Mouse (Mus musculus) kidney, embryonic 14.5 days (tissue): ENCODE results near the gene Atp6v1fnb. TPM values are rescaled to one million over a fixed set of nuclear protein-coding genes. Genes with fewer than 3 reads are reported as not detected.
A peak's percentile ranks its signal among the peaks of the same experiment; 100 is the strongest.

Source experiments
- ATAC-seq: fragments of 200-750 bp; cut with Nextera tagmentation; 2 replicates; pipeline ENCODE4 v1.8.0; 2017; ENCODE audit warnings: moderate number of reproducible peaks, mild to moderate bottlenecking, moderate TSS enrichment, moderate library complexity; ENCODE audit not compliant: low FRiP score, low TSS enrichment
- H3K27ac ChIP-seq: fragments of 300-500 bp; sonication (generic); 2 replicates; pipeline ENCODE4 v1.5.1; 2014; ENCODE audit warnings: low read depth, mild to moderate bottlenecking, low read length, moderate library complexity, mixed read lengths
- H3K27me3 ChIP-seq: fragments of 300-500 bp; sonication (generic); 2 replicates; pipeline ENCODE4 v1.6.1; 2014; ENCODE audit warnings: mild to moderate bottlenecking, low read length; ENCODE audit not compliant: control insufficient read depth, insufficient read depth
- H3K36me3 ChIP-seq: fragments of 300-500 bp; sonication (generic); 2 replicates; pipeline ENCODE4 v1.6.1; 2014; ENCODE audit warnings: low read length, mixed read lengths; ENCODE audit not compliant: control insufficient read depth, insufficient read depth
- H3K4me1 ChIP-seq: fragments of 300-500 bp; sonication (generic); 2 replicates; pipeline ENCODE4 v1.6.1; 2014; ENCODE audit warnings: low read length, mixed read lengths; ENCODE audit not compliant: control insufficient read depth, insufficient read depth
- H3K4me2 ChIP-seq: fragments of 300-500 bp; sonication (generic); replicated peaks from 2 replicates; pipeline ENCODE4 v1.6.1; 2014; ENCODE audit warnings: low read depth, mild to moderate bottlenecking, low read length
- H3K4me3 ChIP-seq: fragments of 300-500 bp; sonication (generic); 2 replicates; pipeline ENCODE4 v1.5.1; 2014; ENCODE audit warnings: mild to moderate bottlenecking, low read length
- H3K9ac ChIP-seq: fragments of 300-500 bp; sonication (generic); 2 replicates; pipeline ENCODE4 v1.6.1; 2014; ENCODE audit warnings: low read depth, mild to moderate bottlenecking, low read length, moderate library complexity
- H3K9me3 ChIP-seq: fragments of 300-500 bp; sonication (generic); 2 replicates; pipeline ENCODE4 v1.6.1; 2016; ENCODE audit warnings: low read length; ENCODE audit not compliant: control insufficient read depth
- WGBS: fragments of 180-500 bp; shearing (Covaris S2); extraction: QIAGEN DNeasy Blood & Tissue Kit; methylation state at CpG from one replicate; pipeline ENCODE4 v1.1.7; 2014; 5-methylcytosine and 5-hydroxymethylcytosine counted together
- polyA plus RNA-seq: library from polyadenylated mRNA; unstranded; fragments of >200 nt; fragmentation: Nextera tagmentation; extraction: Ambion mirVana; gene quantifications from 2 replicates; pipeline ENCODE4 v1.2.1, GENCODE M21; 2014

The Atp6v1fnb gene
- polyA plus RNA-seq, 1 experiment from 2014 or later: not detected

GRCm38 (mm10) chr6:29482691-29483090 lies 11.5 kb downstream of the Atp6v1fnb start:
- ATAC-seq: no peak
- no peak overlapping the region for H3K9ac ChIP-seq
- H3K4me3 ChIP-seq: no peak overlapping the region
- H3K9me3 ChIP-seq: no peaks in the 10 kb centered on the region
- H3K4me1 ChIP-seq: no peaks in the 10 kb centered on the region
- H3K36me3 ChIP-seq: peaks cover 8% of the 10 kb centered on the region; the same call in 1 of the 2 replicates
- H3K4me2 ChIP-seq: no peak overlapping the region
- 97% methylated on average over 13 of the region's 13 CpGs for WGBS
- H3K27me3 ChIP-seq: no peaks in the 10 kb centered on the region
- H3K27ac ChIP-seq: no peak overlapping the region

- Histone ChIP-seq H3K36me3 (peaks cover 8% of the 10 kb centered on the region; the same call in 1 of the 2 replicates), H3K9me3 (no peaks in the 10 kb centered on the region), H3K27me3 (no peaks in the 10 kb centered on the region), H3K27ac (no peak overlapping the region), H3K4me2 (peak overlapping the region; percentile 64), H3K4me1 (no peaks in the 10 kb centered on the region), H3K4me3 (peak overlapping the region; percentile 35), H3K9ac (peak overlapping the region; percentile 32)
- peak; percentile 74 for ATAC-seq
- 9% methylated on average over 26 of the region's 26 CpGs for WGBS
Observed at GRCm38 (mm10) chr6:29484716-29485559, 13.7 kb downstream of the Atp6v1fnb start.

DNA sequence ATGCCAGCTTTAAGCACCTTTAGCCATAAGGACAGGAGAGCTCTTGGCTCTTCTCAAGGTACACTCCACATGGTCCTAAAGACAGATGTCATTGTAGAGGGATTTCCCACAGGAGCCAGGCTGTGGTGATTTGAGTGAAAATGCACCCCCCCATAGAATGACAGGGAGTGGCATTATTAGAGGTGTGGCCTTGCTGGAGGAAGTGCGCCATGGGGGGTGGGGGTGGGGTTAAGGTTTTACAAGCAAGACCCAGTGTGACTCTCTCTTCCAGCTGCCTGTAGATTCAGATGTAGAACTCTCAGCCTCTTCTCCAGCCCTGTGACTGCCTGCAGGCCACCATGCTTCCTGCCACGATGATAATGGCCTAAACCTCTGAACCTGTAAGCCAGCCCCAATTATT lies 14.7 kb downstream of the Atp6v1fnb start:
- Histone ChIP-seq H3K27me3 (no peaks in the 10 kb centered on the region), H3K9me3 (no peaks in the 10 kb centered on the region), H3K27ac (no peak overlapping the region), H3K36me3 (peaks cover 11% of the 10 kb centered on the region; the same call in 1 of the 2 replicates), H3K4me3 (no peak overlapping the region), H3K4me2 (no peak overlapping the region), H3K4me1 (no peaks in the 10 kb centered on the region), H3K9ac (no peak overlapping the region)
- no peak for ATAC-seq
- 47% methylated on average over 2 of the region's 2 CpGs for WGBS

DNA sequence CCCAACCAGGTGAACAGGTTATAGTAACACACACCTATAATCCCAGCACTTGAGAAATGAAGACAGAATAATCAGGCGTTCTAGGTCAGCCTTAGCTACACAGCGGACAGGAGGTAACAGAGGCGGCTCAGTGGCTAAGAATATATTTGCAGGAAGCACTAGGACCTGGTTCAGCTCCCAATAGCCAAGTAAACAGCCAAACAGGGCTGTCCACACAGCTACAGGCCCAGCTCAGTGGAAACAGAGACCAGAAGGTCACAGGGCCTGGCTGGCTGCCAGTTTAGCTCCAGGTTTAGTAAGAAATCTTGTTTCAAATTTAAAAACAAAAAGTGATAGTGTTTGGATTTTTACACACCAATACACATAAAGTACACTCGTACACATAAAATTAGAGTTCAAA lies 22.9 kb downstream of the Atp6v1fnb start:
- WGBS: 84% methylated on average over 4 of the region's 4 CpGs
- Histone ChIP-seq H3K4me1 (no peaks in the 10 kb centered on the region), H3K9ac (no peak overlapping the region), H3K27ac (no peak overlapping the region), H3K9me3 (no peaks in the 10 kb centered on the region), H3K27me3 (no peaks in the 10 kb centered on the region), H3K4me2 (no peak overlapping the region), H3K36me3 (peaks cover 12% of the 10 kb centered on the region), H3K4me3 (no peak overlapping the region)
- ATAC-seq: no peak

DNA sequence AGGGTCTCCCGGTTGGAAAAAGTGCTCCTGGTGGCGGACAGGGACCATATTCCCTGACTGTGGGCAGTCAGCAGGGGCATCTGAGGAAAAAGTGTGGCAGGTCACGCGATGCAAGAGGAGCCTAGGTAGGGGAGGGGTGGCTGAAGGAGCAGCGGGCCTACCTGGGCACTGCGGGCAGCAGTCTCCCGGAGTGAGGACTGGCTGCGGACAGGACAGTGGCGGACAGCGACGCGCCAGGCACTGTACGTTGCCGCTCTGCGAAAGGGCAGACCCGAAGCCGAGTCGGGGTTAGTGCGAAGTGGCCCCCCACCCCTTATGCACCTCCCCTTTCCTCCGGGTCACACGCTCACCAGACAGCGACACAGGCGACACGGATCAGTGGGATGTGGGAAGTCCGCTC lies 25.0 kb downstream of the Atp6v1fnb start:
- no peak overlapping the region for H3K4me3 ChIP-seq
- no peak overlapping the region for H3K9ac ChIP-seq
- H3K27me3 ChIP-seq: no peaks in the 10 kb centered on the region
- H3K4me2 ChIP-seq: peak overlapping the region; percentile 32
- WGBS: 41% methylated on average over 25 of the region's 25 CpGs
- no peaks in the 10 kb centered on the region for H3K4me1 ChIP-seq
- H3K9me3 ChIP-seq: no peaks in the 10 kb centered on the region
- H3K36me3 ChIP-seq: peaks cover 8% of the 10 kb centered on the region
- ATAC-seq: no peak
- no peak overlapping the region for H3K27ac ChIP-seq

GRCm38 (mm10) chr6:29497791-29498190 lies 26.6 kb downstream of the Atp6v1fnb start:
- H3K36me3 ChIP-seq: peaks cover 11% of the 10 kb centered on the region
- no peaks in the 10 kb centered on the region for H3K9me3 ChIP-seq
- 0 out of 2 replicates have a peak, but pooled peaks have one; percentile 34 for ATAC-seq
- H3K4me3 ChIP-seq: no peak overlapping the region
- no peak overlapping the region for H3K27ac ChIP-seq
- H3K27me3 ChIP-seq: no peaks in the 10 kb centered on the region
- WGBS: 62% methylated on average over 2 of the region's 2 CpGs
- H3K4me2 ChIP-seq: no peak overlapping the region
- H3K4me1 ChIP-seq: no peaks in the 10 kb centered on the region
- no peak overlapping the region for H3K9ac ChIP-seq

DNA sequence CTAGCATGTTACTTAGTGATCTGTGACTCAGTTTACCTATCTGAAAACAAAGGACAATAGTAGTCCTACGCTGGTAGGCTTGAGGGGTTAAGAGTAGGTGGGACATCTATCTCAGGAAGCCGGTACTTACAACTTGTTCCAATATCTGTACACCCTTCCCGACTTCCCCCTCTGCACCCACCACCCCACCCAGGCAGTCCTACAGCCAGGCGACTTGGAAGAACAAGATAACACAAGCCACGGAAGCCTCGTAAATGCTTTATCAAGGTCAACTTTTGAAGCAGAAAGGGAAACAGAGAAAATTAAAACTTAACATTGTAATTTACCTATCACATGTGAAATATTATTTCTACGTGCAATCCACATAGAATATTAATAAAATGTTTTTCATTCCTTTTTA lies 28.9 kb downstream of the Atp6v1fnb start:
- Histone ChIP-seq H3K9ac (no peak overlapping the region), H3K4me2 (no peak overlapping the region), H3K4me1 (no peaks in the 10 kb centered on the region), H3K4me3 (no peak overlapping the region), H3K27me3 (no peaks in the 10 kb centered on the region), H3K27ac (no peak overlapping the region), H3K9me3 (no peaks in the 10 kb centered on the region), H3K36me3 (peaks cover 15% of the 10 kb centered on the region)
- 91% methylated on average over 7 of the region's 7 CpGs for WGBS
- ATAC-seq: no peak

DNA sequence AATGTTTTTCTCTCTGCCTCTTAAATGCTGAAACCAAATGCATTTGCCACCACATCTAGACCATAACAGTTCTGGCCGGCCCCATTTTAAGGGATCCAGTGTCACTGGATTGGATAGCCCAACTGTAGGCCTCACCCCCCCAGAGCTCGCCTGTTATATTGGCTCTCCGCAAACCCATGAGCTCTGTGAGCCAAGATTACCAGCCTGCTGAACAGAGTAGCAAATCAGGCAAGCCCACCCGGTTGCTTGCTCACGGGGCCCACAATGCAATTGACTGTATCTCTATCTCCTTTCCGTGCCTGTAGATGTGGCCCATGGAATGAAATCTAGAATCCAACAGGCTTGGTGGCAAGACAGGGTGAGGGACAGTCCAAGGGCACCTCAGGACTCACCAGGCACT lies 29.6 kb downstream of the Atp6v1fnb start:
- Histone ChIP-seq H3K36me3 (peaks cover 15% of the 10 kb centered on the region), H3K27ac (no peak overlapping the region), H3K4me3 (no peak overlapping the region), H3K4me2 (no peak overlapping the region), H3K27me3 (no peaks in the 10 kb centered on the region), H3K9ac (no peak overlapping the region), H3K4me1 (0 out of 2 replicates have a peak, but pooled peaks cover 2% of the 10 kb centered on the region), H3K9me3 (no peaks in the 10 kb centered on the region)
- 91% methylated on average over 6 of the region's 6 CpGs for WGBS
- no peak for ATAC-seq

DNA sequence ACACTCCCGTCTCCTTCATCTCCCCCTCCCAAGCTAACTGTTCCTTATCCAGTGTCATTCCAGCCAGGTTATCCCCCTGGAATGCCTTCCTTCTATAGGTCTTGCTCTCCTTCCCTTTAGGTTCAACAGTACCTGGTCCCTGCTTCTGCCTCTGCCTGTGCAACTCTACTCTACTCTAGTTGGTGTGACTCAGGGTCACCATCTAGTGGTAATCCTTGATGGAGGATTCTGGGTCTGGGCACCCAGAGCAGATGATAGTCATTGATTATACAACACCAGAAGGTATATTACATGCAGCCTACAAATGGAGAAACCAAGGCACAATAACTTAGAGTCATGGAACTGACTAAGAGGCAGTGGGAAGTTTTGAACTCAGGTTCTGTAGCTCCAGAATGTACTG lies 30.4 kb downstream of the Atp6v1fnb start:
- Histone ChIP-seq H3K27me3 (no peaks in the 10 kb centered on the region), H3K9ac (no peak overlapping the region), H3K36me3 (peaks cover 15% of the 10 kb centered on the region), H3K4me3 (no peak overlapping the region), H3K9me3 (no peaks in the 10 kb centered on the region), H3K27ac (no peak overlapping the region), H3K4me1 (peaks cover 7% of the 10 kb centered on the region; the same call in 1 of the 2 replicates), H3K4me2 (no peak overlapping the region)
- ATAC-seq: no peak
- WGBS: 88% methylated on average over 1 of the region's 1 CpGs
